Mouse (Mus musculus) small intestine, adult 2 months (tissue): ENCODE results near the gene Zfp316. TPM values are rescaled to one million over a fixed set of nuclear protein-coding genes. Genes with fewer than 3 reads are reported as not detected.
A peak's percentile ranks its signal among the peaks of the same experiment; 100 is the strongest.

Source experiments
- H3K27ac ChIP-seq: fragments of 200-500 bp; 2 replicates; pipeline ENCODE4 v1.5.1; 2012; ENCODE audit warnings: low read depth, low read length, control low read depth, inconsistent platforms; ENCODE audit not compliant: insufficient read depth
- H3K27me3 ChIP-seq: fragments of 200-500 bp; 2 replicates; pipeline ENCODE4 v1.6.1; 2012; ENCODE audit warnings: mild to moderate bottlenecking, moderate library complexity, low read length, inconsistent platforms; ENCODE audit not compliant: control insufficient read depth, insufficient read depth
- H3K36me3 ChIP-seq: fragments of 200-500 bp; 2 replicates; pipeline ENCODE4 v1.6.1; 2012; ENCODE audit warnings: mild to moderate bottlenecking, low read length, control low read depth, inconsistent platforms; ENCODE audit not compliant: control insufficient read depth, insufficient read depth
- H3K4me1 ChIP-seq: fragments of 200-500 bp; 2 replicates; pipeline ENCODE4 v1.6.1; 2012; ENCODE audit warnings: low read length, inconsistent platforms, mixed read lengths; ENCODE audit not compliant: control insufficient read depth, insufficient read depth, insufficient read length
- H3K4me3 ChIP-seq: fragments of 200-500 bp; 2 replicates; pipeline ENCODE4 v1.5.1; 2012; ENCODE audit warnings: low read depth, mild to moderate bottlenecking, control low read depth, inconsistent platforms, low read length, moderate library complexity
- CTCF ChIP-seq: fragments of 200-500 bp; IDR thresholded peaks from 2 replicates; pipeline ENCODE4 v1.5.1; 2012; ENCODE audit warnings: low read depth, mild to moderate bottlenecking, control low read depth, inconsistent platforms, low read length, moderate library complexity, mixed read lengths; ENCODE audit not compliant: insufficient replicate concordance, insufficient read length; ENCODE audit errors: extremely low read depth
- POLR2A ChIP-seq: fragments of 200-500 bp; IDR thresholded peaks from 2 replicates; pipeline ENCODE4 v1.6.1; 2012; ENCODE audit warnings: low read depth, mild to moderate bottlenecking, control low read depth, inconsistent platforms, low read length, moderate library complexity
- WGBS: fragments of 180-500 bp; shearing (Covaris S2); methylation state at CpG from one replicate; pipeline ENCODE4 v1.1.7; 2018; 5-methylcytosine and 5-hydroxymethylcytosine counted together
- polyA plus RNA-seq: library from polyadenylated mRNA; depleted of rRNA; stranded (reverse); fragments of >200 nt; gene quantifications from 2 replicates; pipeline ENCODE4 v1.2.3, GENCODE M21; 2012; rRNA removed

The Zfp316 gene
- 3.5 and 5.6 TPM in 2 replicates for polyA plus RNA-seq

- Histone ChIP-seq H3K4me3 (peak within 1 kb of the TSS; percentile 86), H3K4me1 (peaks cover 3% of the 10 kb centered on the region), H3K36me3 (no peaks in the 10 kb centered on the region), H3K27ac (no peak within 1 kb of the TSS), H3K27me3 (no peaks in the 10 kb centered on the region)
- 1% methylated on average over 78 of the region's 79 CpGs for WGBS
- TF ChIP-seq CTCF, result no peak
- TF ChIP-seq POLR2A, result peak; percentile 34
These were observed at the start of gene Zfp316 for GRCm38 (mm10) chr5:143269363-143270150. Gene Zfp316, minus strand, starts transcription at chr5:143270022.

GRCm38 (mm10) chr5:143317288-143317610 is 47.4 kb upstream of the Zfp316 start:
- Histone ChIP-seq H3K27me3 (no peaks in the 10 kb centered on the region), H3K27ac (no peak overlapping the region), H3K36me3 (peaks cover 30% of the 10 kb centered on the region), H3K4me1 (peaks cover 4% of the 10 kb centered on the region), H3K4me3 (no peak overlapping the region)
- 92% methylated on average over 8 of the region's 8 CpGs for WGBS
- no peak for TF ChIP-seq POLR2A
- TF ChIP-seq CTCF, result no peak

- no peak overlapping the region for H3K27ac ChIP-seq
- no peak for TF ChIP-seq CTCF
- no peak for TF ChIP-seq POLR2A
- peaks cover 4% of the 10 kb centered on the region for H3K4me1 ChIP-seq
- no peak overlapping the region for H3K4me3 ChIP-seq
- no peaks in the 10 kb centered on the region for H3K27me3 ChIP-seq
- H3K36me3 ChIP-seq, result peaks cover 27% of the 10 kb centered on the region
- WGBS, result 87% methylated on average over 5 of the region's 5 CpGs
These were observed 46.9 kb upstream of the Zfp316 start for GRCm38 (mm10) chr5:143316605-143317287.

- peak overlapping the region; percentile 99 for H3K4me3 ChIP-seq
- WGBS, result 19% methylated on average over 8 of the region's 8 CpGs
- TF ChIP-seq POLR2A, result no peak
- TF ChIP-seq CTCF, result no peak
- H3K27me3 ChIP-seq, result no peaks in the 10 kb centered on the region
- peaks cover 31% of the 10 kb centered on the region for H3K36me3 ChIP-seq
- peaks cover 4% of the 10 kb centered on the region for H3K4me1 ChIP-seq
- H3K27ac ChIP-seq, result no peak overlapping the region
These were observed 45.7 kb upstream of the Zfp316 start for GRCm38 (mm10) chr5:143315514-143315888.

- WGBS, result under 1% methylated on average over 101 of the region's 101 CpGs
- Histone ChIP-seq H3K4me3 (peak within 1 kb of the TSS; percentile 99), H3K36me3 (peaks cover 32% of the 10 kb centered on the region), H3K27me3 (no peaks in the 10 kb centered on the region), H3K27ac (peak within 1 kb of the TSS; percentile 73), H3K4me1 (peaks cover 4% of the 10 kb centered on the region)
- TF ChIP-seq CTCF, result peak; percentile 88
- TF ChIP-seq POLR2A, result peak; percentile 61
These were observed 45.1 kb upstream of the Zfp316 start, which contains the start of gene E130309D02Rik for GRCm38 (mm10) chr5:143314730-143315513. Gene E130309D02Rik, minus strand, starts transcription at chr5:143315360.

- Histone ChIP-seq H3K4me3 (peak overlapping the region; percentile 99), H3K27ac (peak overlapping the region; percentile 73; the same call in 1 of the 2 replicates), H3K4me1 (peaks cover 4% of the 10 kb centered on the region), H3K36me3 (peaks cover 29% of the 10 kb centered on the region), H3K27me3 (no peaks in the 10 kb centered on the region)
- 6% methylated on average over 16 of the region's 16 CpGs for WGBS
- TF ChIP-seq CTCF (no peak), POLR2A (no peak)
These were observed 44.4 kb upstream of the Zfp316 start for GRCm38 (mm10) chr5:143314183-143314729.

- 52% methylated on average over 8 of the region's 8 CpGs for WGBS
These were observed 42.1 kb upstream of the Zfp316 start for GRCm38 (mm10) chr5:143311886-143312285.

More at GRCm38 (mm10) chr5:143311886-143312285, 42.1 kb upstream of the Zfp316 start:
- Histone ChIP-seq H3K4me1 (peaks cover 4% of the 10 kb centered on the region), H3K36me3 (peaks cover 42% of the 10 kb centered on the region), H3K27ac (no peak overlapping the region), H3K27me3 (no peaks in the 10 kb centered on the region), H3K4me3 (no peak overlapping the region)
- TF ChIP-seq CTCF (peak; percentile 70; the same call in 1 of the 2 replicates), POLR2A (no peak)
